Mouse (Mus musculus): ENCODE data around the gene Prrg4. TPM values are rescaled to one million over a fixed set of nuclear protein-coding genes. Genes with fewer than 3 reads are reported as not detected.
"Not testable (repeated sequence)": the region's sequence is repeated elsewhere in the genome, so short reads cannot be mapped to it uniquely, and the experiment has no call there.

Gene Prrg4
- total RNA-seq (2014; fragmentation: Nextera tagmentation) (6.1 TPM in 1 of 2 replicates, not detected in the other), total RNA-seq (2017) (2.0 and 2.8 TPM in 2 replicates)

GRCm38 (mm10) chr2:104849276-104849990 lies at the start of gene Prrg4:
Prrg4 (minus strand) TSS chr2:104849876.
- ATAC-seq (replicated peaks; ENCODE audit: poor library complexity, severe bottlenecking), result peak; percentile 65

DNA sequence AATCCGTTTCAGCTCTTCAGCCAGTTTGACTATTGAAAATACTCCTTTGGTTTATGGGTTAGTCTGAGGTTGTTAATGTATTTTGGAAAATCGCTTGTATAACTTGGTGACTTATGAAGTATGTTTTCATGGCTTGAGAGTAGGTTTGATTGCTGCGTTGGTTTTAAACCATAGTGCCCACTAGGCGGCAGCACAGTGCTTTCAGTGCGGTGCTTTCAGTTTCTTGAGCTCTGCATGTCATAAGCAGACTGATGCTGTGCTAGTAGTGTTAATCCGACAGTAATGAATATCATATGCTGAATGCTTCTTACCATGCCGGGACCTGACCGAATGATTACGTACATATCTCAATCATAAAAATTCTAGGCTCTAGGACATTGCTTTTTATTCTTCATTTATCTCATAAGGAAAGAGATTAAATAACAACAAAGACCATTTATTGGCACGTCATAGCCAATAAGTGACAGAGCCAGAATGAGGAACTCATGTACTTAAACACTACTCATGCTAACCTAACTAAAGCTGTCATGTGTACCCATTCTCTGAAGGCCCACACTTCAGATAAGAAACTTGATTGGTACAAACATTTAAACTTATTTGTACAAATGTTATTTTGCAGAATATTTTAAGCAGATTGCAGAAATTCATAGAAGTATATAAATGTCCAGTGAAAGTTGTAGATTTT lies 38.3 kb upstream of the Prrg4 start:
- peak; percentile 99 for ATAC-seq (replicated peaks; ENCODE audit: poor library complexity, severe bottlenecking)

- not testable (repeated sequence) for ATAC-seq (replicated peaks; ENCODE audit: poor library complexity, severe bottlenecking)
These were observed 37.7 kb upstream of the Prrg4 start for GRCm38 (mm10) chr2:104887331-104887730.

GRCm38 (mm10) chr2:104886109-104886508 lies 36.4 kb upstream of the Prrg4 start:
- ATAC-seq (replicated peaks; ENCODE audit: poor library complexity, severe bottlenecking), result no peak

DNA sequence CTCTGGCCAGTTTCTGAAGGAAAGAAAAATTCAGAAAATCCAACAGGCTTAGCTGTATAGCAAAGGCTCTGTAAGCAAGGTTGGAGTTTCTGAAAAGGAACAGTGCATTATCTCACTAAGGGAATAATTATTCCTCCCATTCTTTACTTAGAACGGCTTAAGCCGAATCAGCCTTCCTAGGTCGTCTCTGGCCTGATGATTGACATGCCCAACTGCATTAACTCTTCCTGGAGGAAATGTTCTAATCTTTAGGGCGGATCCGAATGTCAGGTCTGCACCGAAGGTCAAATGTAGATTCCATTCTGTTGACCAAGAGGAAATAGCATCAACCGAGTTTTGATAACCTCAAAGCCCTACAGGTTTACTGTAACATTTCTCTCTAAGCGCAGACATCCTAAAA lies 29.1 kb upstream of the Prrg4 start:
- no peak for ATAC-seq (replicated peaks; ENCODE audit: poor library complexity, severe bottlenecking)

- ATAC-seq (replicated peaks; ENCODE audit: poor library complexity, severe bottlenecking), result no peak
These were observed 19.4 kb upstream of the Prrg4 start for GRCm38 (mm10) chr2:104869101-104869500.

DNA sequence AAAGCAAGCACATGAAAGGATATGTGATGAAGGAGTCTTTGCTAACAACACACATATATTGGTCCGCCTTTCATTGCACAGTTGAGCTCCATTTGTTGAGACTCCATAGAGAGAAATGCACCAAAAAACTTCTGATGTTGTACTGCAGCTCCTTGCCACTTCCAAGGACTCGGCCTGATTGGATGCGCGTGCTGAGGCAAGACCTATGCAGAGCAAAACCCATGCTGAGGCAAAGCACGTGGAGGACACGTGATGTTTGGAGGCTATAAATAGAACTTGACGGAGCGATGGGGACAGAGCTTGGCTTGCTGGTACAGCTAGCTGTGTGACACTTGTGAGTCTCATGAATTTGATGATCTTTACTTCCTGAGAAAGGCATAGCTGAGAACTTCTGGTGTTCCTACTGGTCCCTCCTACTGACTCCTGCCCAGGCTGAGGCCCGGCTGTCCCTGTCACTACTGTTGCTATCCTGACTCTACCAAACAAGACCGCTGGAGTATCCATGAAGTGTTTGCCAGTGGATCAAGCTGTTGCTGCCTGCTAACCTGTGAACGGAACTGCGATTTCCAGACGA lies 17.7 kb upstream of the Prrg4 start, which contains the start of gene Ccdc73:
TSS of gene Ccdc73 (plus strand) at position 524 of the 574 bp plus-strand sequence.
- ATAC-seq (replicated peaks; ENCODE audit: poor library complexity, severe bottlenecking), result no peak

DNA sequence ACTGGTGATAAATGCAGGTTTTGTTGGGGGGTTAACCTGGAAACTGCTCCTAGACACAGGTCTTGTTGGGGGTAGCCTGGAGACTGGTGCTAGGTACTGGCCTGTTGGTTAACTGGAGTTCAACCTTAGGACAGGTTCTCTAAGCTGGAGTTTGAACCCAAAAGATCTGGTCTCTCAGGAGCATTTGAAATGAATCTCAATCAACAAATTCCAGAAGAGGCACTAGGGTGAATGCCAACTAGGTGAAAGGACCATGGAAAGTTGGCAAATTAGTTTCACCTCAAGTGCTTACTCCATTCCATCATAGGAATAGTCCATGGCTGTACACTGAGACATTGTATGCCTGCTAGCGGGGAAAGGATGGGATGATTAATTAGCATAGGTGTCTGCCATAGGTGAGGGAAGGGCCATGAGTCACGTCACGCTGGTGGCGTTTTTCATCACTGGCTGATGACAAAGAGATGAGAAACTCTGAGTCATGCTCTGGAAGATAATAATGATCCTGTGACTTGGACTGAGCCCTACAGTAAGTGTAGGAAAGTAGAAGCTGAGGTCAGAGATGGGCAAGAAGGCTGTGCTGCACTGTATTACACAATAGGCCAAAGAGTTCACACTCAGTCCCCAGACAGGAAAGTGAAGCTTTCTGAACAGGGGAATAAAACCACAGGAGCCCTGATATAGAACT lies 14.6 kb upstream of the Prrg4 start:
- ATAC-seq (replicated peaks; ENCODE audit: poor library complexity, severe bottlenecking), result peak; percentile 95

DNA sequence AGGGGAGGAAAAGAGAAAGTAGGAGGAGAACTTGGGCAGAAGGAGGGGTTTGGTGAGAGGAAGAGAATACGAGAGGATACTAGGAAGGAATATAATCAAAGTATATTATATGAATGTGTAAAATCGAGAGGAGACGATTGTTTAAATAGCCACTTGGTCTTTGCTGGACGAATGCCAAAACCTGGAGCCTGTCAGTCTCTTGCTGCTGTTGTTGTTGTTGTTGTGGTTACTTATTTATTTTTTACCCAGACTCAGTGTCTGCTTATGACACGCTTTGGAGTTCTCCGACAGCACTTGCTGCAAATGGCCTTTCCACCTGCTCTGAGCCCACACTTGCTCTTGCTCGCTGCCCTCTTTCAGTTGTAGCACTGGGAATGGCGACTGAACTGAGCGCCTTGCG lies 10.8 kb upstream of the Prrg4 start:
- ATAC-seq (replicated peaks; ENCODE audit: poor library complexity, severe bottlenecking), result no peak

GRCm38 (mm10) chr2:104859060-104859459 lies 9.4 kb upstream of the Prrg4 start:
- ATAC-seq (replicated peaks; ENCODE audit: poor library complexity, severe bottlenecking), result no peak

DNA sequence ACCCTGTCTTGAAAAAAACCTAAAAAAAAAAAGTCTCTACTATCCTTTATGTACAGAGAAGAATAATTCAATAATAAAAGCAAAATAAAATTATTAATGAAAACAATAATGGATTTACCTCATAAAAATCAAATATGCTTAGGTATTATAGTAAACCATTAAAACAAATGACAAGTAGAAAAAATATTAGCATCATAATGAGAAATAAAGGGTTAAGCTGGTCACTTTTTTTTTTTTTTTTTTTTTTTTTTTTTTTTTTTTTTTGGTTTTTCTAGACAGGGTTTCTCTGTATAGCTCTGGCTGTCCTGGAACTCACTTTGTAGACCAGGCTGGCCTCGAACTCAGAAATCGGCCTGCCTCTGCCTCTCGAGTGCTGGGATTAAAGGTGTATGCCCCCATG lies 8.4 kb upstream of the Prrg4 start:
- ATAC-seq (replicated peaks; ENCODE audit: poor library complexity, severe bottlenecking), result not testable (repeated sequence)

DNA sequence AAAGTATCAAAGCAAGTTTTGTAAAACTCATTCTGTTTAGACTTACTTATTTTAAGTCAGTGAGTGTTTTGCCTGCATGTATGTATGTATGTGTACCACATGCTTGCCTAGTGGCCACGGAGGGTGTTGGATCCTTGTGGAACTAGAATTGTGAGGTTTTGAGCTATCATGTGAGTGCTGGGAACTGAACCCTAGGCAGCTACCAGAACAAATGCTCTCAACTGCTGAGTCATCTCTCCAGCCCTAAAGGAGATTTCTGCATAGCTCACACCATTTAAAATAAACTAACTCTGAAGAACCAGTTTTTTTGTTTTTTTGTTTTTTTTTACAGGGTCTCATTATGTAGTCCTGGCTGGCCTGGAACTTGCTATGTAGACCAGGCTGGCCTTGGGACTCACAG lies 6.5 kb upstream of the Prrg4 start:
- ATAC-seq (replicated peaks; ENCODE audit: poor library complexity, severe bottlenecking), result no peak

DNA sequence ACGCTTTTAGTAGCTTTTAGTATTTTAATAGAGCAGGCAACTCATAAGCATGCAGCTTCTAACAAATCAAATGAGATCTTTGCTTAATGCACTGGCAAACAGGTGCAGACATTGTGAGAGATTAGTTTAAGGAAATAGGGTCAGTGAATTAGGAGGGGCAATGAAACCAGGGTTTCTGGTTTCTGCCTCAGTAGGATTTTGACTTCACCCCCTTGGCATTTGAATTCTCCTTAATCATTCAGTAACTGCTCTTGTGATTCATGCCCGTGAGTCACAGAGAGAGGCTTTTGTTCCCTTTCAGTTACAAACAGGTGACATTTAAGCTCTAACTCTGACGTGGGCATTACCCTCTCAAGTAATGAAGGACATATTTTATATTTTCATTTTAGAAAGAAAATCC lies 6.1 kb upstream of the Prrg4 start:
- ATAC-seq (replicated peaks; ENCODE audit: poor library complexity, severe bottlenecking), result no peak

DNA sequence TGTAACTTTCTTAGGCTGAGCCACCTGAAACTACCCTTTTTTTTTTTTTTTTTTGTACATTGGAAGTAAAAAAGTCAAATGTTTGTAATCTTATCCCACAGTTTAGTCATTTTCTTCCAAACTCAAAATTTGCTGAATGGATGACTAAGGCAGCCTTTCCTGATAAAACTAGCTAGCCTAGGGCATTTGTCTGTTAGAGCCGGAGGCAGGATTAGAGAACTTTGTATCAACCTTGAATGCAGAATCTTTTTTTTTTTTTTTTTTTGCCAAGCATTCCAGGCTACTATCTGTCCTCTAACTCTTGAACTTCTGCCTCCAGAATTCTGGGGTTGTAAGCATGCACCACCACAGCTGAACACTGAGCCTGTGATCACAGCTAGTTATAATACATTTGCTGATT lies 5.2 kb upstream of the Prrg4 start:
- no peak for ATAC-seq (replicated peaks; ENCODE audit: poor library complexity, severe bottlenecking)

DNA sequence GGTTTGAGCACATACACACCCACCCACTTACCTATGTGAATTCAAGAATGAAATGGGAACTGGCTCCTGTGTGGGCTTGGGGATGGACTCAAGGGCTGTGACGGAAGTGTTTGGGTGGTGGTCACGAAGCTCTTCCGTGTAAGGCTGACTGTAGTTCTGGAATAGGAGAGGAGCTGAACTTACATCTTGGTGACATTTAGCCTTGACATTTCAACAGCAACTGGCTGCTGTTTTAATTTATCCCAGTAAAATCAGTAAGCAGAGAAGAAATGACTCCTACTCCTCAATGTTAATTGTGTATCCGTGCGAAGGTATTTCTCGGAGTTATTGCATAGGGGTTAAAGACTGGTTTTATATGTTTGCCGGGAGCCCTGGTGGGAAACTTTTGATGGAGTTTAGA lies 2.9 kb upstream of the Prrg4 start:
- no peak for ATAC-seq (replicated peaks; ENCODE audit: poor library complexity, severe bottlenecking)

GRCm38 (mm10) chr2:104851686-104852085 lies 2.0 kb upstream of the Prrg4 start:
- ATAC-seq (replicated peaks; ENCODE audit: poor library complexity, severe bottlenecking), result no peak

GRCm38 (mm10) chr2:104849991-104850359 lies 299 bp upstream of the Prrg4 start:
- ATAC-seq (replicated peaks; ENCODE audit: poor library complexity, severe bottlenecking), result no peak

DNA sequence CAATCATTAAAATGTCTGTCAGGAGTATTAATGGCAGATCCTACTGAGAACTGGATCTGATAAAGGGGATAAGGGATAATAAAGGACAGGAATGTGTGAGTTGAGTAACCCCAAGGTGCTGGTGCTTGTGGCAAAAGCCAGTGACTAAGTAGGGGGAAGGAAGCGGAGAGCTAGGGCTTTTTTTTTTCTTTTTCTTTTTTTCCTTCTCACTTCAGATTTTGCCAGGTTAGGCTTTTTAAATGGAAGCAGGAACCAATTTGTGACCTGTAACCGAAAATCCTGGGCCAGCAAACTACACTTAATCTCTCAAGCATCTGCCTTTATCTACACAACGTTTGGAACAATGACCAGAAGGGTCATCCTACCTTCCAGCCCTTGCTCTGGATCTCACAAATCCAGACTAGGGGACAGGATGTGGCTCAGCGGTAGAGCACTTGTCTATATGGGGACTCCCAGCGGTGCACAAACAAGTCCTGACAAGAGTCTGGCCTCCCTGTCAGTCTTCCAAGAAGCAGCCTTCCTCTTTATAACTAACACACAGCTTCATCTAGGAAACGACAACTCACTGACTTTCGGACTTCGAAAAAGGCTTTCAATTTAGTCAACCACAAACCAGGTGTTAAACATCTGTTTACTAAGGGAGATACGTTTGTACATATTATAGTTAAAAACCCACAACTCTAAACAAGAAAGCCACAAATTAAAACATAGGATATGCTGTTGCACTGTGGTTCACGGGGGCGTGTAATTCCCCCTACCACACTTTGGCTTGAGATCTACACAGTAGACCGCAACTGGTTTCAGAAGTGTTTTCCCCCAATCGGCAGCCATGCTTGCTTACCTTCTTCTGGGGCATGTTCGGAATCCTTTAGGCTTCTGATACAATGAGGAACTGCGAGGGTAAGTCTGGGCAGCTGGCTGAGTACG lies 1.2 kb downstream of the Prrg4 start:
- ATAC-seq (replicated peaks; ENCODE audit: poor library complexity, severe bottlenecking), result peak; percentile 57

GRCm38 (mm10) chr2:104847645-104848044 lies 2.0 kb downstream of the Prrg4 start:
- ATAC-seq (replicated peaks; ENCODE audit: poor library complexity, severe bottlenecking), result peak; percentile 67
